Mouse (Mus musculus) heart, postnatal 0 days (tissue): ENCODE measurements around the gene Acvr2a. TPM values are rescaled to one million over a fixed set of nuclear protein-coding genes. Genes with fewer than 3 reads are reported as not detected.

ENCODE experiments used
- ATAC-seq: fragments of 200-750 bp; cut with Nextera tagmentation; 2 replicates; pipeline ENCODE4 v1.8.0; 2017; ENCODE audit warnings: low read depth, moderate number of reproducible peaks, moderate library complexity; ENCODE audit not compliant: insufficient read depth
- DNase-seq: peaks from one replicate; pipeline ENCODE4 v3.0.0-alpha.2; 2016; ENCODE audit warnings: low spot score
- H3K27ac ChIP-seq: fragments of 300-500 bp; sonication (generic); 2 replicates; pipeline ENCODE4 v1.5.1; 2014; ENCODE audit warnings: low read depth, mild to moderate bottlenecking
- H3K27me3 ChIP-seq: fragments of 300-500 bp; sonication (generic); 2 replicates; pipeline ENCODE4 v1.6.1; 2014; ENCODE audit warnings: low read length, mixed read lengths; ENCODE audit not compliant: control insufficient read depth, insufficient read depth
- H3K36me3 ChIP-seq: fragments of 300-500 bp; sonication (generic); replicated peaks from 2 replicates; pipeline ENCODE4 v1.6.1; 2014; ENCODE audit warnings: low read length, mixed read lengths; ENCODE audit not compliant: control insufficient read depth, insufficient read depth
- H3K4me1 ChIP-seq: fragments of 300-500 bp; sonication (generic); 2 replicates; pipeline ENCODE4 v1.6.1; 2014; ENCODE audit warnings: antibody characterized with exemption; ENCODE audit not compliant: control insufficient read depth, insufficient read depth
- H3K4me2 ChIP-seq: fragments of 300-500 bp; sonication (generic); 2 replicates; pipeline ENCODE4 v1.6.1; 2014; ENCODE audit warnings: low read depth, mild to moderate bottlenecking, low read length, moderate library complexity
- H3K4me3 ChIP-seq: fragments of 300-500 bp; sonication (generic); 2 replicates; pipeline ENCODE4 v1.5.1; 2014; ENCODE audit warnings: low read depth, low read length
- H3K9ac ChIP-seq: fragments of 300-500 bp; sonication (generic); replicated peaks from 2 replicates; pipeline ENCODE4 v1.6.1; 2014; ENCODE audit warnings: low read depth, low read length, mixed read lengths
- H3K9me3 ChIP-seq: fragments of 300-500 bp; sonication (generic); replicated peaks from 2 replicates; pipeline ENCODE4 v1.6.1; 2016; ENCODE audit warnings: low read length; ENCODE audit not compliant: control insufficient read depth
- CTCF ChIP-seq: IDR thresholded peaks from 2 replicates; pipeline ENCODE4 v1.5.1; 2016; ENCODE audit warnings: antibody characterized with exemption, control low read depth, low read depth
- EP300 ChIP-seq: IDR thresholded peaks from 2 replicates; pipeline ENCODE4 v1.6.1; 2016; ENCODE audit warnings: antibody characterized with exemption, low read depth
- WGBS: fragments of 180-500 bp; shearing (Covaris S2); extraction: QIAGEN DNeasy Blood & Tissue Kit; methylation state at CpG from one replicate; pipeline ENCODE4 v1.1.7; 2014; 5-methylcytosine and 5-hydroxymethylcytosine counted together
- polyA plus RNA-seq: library from polyadenylated mRNA; unstranded; fragments of >200 nt; fragmentation: Nextera tagmentation; extraction: Ambion mirVana; gene quantifications from 2 replicates; pipeline ENCODE4 v1.2.1, GENCODE M21; 2015
- total RNA-seq: library from RNA; depleted of rRNA; stranded (reverse); fragments of >200 nt; gene quantifications from 2 replicates; pipeline ENCODE4 v1.2.3, GENCODE M21; 2014; ENCODE audit warnings: low replicate concordance; rRNA removed

Gene Acvr2a
- total and polyA plus RNA-seq, 2 experiments from 2014 or later = 7.1 to 18.2 TPM

- no peaks in the 10 kb centered on the region for H3K9me3 ChIP-seq
- H3K27me3 ChIP-seq = no peaks in the 10 kb centered on the region
- H3K9ac ChIP-seq = peak overlapping the region; percentile 93; the same call in 1 of the 2 replicates
- H3K4me2 ChIP-seq = peak overlapping the region; percentile 94
- H3K27ac ChIP-seq = no peak overlapping the region
- H3K36me3 ChIP-seq = no peaks in the 10 kb centered on the region
- 63% methylated on average over 3 of the region's 3 CpGs for WGBS
- peaks cover 6% of the 10 kb centered on the region; the same call in 1 of the 2 replicates for H3K4me1 ChIP-seq
- DNase-seq (no peak), ATAC-seq (no peak)
- TF ChIP-seq CTCF (no peak), EP300 (no peak)
- H3K4me3 ChIP-seq = peak overlapping the region; percentile 96; the same call in 1 of the 2 replicates
Measured at GRCm38 (mm10) chr2:48947761-48948160, 133.9 kb downstream of the Acvr2a start.

DNA sequence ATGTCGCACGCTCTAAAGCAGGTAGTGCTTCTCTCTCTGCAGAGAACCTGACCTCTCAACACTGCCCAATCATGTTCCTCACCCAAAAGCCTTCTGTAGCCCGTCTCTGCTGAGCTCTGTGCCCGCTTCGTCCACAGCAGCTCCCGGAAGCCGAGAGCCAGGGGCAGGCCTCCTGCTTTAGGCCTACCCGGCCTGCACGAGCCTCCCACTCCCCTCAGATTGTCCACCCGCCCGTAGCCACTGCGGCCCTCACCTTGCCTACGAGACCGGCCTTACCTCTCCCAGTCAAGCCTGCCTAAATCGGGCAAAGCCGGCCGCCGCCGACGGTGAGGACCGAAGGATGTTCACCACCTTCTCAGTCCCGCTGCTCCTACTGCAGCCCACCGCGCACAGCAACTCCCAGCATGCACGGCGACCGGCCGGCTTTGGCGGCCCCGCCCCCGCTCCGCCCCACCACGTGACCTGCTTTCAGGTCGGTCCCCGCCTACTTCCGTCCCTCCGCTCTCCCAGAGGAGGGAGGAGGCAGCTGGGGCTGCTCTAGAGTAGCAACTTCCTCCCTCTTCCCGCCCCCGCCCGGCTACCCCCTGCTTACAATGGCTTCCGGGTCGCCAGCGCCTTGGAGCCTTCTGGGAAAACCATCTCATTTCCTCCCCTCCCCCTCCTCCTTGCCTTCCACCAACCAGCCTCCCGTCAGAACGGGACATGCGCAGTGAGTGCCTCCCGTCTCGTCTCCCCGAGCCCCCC is 135.1 kb downstream of the Acvr2a start, which contains the start of gene Mbd5:
Gene Mbd5, plus strand, starts transcription at position 668 of the 744 bp plus-strand sequence.
- peak within 1 kb of the TSS; percentile 93 for H3K9ac ChIP-seq
- H3K27ac ChIP-seq = peak within 1 kb of the TSS; percentile 96
- peaks cover 6% of the 10 kb centered on the region; the same call in 1 of the 2 replicates for H3K4me1 ChIP-seq
- peak within 1 kb of the TSS; percentile 96 for H3K4me3 ChIP-seq
- ATAC-seq (peak; percentile 99), DNase-seq (peak; percentile 100)
- H3K27me3 ChIP-seq = no peaks in the 10 kb centered on the region
- TF ChIP-seq CTCF (no peak), EP300 (no peak; the same call in 1 of the 2 replicates)
- WGBS = under 1% methylated on average over 47 of the region's 49 CpGs
- H3K9me3 ChIP-seq = no peaks in the 10 kb centered on the region
- H3K36me3 ChIP-seq = no peaks in the 10 kb centered on the region
- H3K4me2 ChIP-seq = peak within 1 kb of the TSS; percentile 94

DNA sequence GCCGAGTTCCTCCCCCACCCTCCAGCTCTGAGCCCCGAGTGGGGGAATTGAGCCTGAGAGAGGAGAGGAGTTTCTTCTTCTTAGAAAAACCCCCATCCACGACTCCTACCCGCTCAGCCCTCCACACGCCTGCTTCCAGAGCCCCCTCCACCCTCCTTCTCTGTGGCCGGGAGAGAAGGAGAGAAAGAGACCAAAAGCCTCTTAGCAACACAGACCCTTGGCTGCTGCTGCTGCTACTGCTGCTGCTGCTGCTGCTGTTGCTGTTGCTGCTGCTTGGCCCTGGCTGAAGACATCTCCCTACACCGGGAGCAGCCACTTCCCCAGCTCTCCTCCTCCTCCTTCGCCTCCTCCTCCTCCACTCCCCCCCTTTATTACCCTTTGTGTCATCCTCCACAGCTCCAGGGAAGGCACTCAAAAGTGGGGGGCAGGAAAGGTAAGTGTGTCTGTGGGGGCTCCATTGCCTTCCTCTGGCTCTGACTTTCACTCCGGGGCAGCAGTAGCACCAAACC is 135.9 kb downstream of the Acvr2a start:
- DNase-seq (peak; percentile 49), ATAC-seq (peak; percentile 10)
- peak overlapping the region; percentile 96 for H3K27ac ChIP-seq
- TF ChIP-seq CTCF = no peak
- TF ChIP-seq EP300 = no peak
- no peaks in the 10 kb centered on the region for H3K36me3 ChIP-seq
- H3K27me3 ChIP-seq = no peaks in the 10 kb centered on the region
- peak overlapping the region; percentile 96 for H3K4me3 ChIP-seq
- peak overlapping the region; percentile 75 for H3K4me2 ChIP-seq
- H3K9me3 ChIP-seq = no peaks in the 10 kb centered on the region
- 0% methylated on average over 9 of the region's 9 CpGs for WGBS
- peak overlapping the region; percentile 87 for H3K9ac ChIP-seq
- peaks cover 6% of the 10 kb centered on the region; the same call in 1 of the 2 replicates for H3K4me1 ChIP-seq

GRCm38 (mm10) chr2:48950252-48950315 is 136.2 kb downstream of the Acvr2a start, which contains the start of gene Orc4:
Gene Orc4 (minus strand): TSS chr2:48950277.
- ATAC-seq = no peak
- TF ChIP-seq EP300 = no peak
- no peak for TF ChIP-seq CTCF
- WGBS = 0% methylated on average over 2 of the region's 2 CpGs

DNA sequence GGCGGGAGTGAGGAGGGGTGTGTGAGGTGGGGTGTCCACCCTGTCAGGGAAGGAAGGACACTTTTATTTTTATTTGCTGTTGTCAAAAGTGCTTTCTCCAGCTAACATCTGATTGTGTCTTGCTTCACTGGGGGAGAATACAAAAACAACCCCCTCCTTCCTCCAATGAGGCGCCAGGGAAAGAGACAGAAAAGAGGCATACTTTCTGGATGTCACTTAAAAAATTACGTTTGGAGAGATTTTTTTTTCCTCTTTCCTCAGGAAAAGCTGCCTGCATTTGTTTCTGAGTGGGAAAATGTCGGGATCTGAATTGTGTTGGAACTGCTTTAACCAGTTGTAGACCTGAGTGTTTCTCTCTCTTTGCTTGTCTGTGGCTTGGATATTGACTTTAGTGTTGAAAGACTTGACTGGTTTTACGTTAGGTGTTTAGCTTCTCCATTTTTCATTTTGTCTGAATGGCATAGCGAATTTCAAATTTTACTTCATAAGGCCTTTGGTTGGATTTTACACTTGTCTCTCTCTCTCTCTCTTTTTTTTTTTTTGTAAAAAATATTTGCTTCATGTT is 136.5 kb downstream of the Acvr2a start:
- Histone ChIP-seq H3K9me3 (no peaks in the 10 kb centered on the region), H3K4me3 (peak overlapping the region; percentile 96), H3K9ac (peak overlapping the region; percentile 87), H3K27ac (peak overlapping the region; percentile 96), H3K4me1 (peaks cover 6% of the 10 kb centered on the region; the same call in 1 of the 2 replicates), H3K27me3 (no peaks in the 10 kb centered on the region), H3K36me3 (no peaks in the 10 kb centered on the region), H3K4me2 (peak overlapping the region; percentile 75)
- WGBS = 5% methylated on average over 6 of the region's 6 CpGs
- TF ChIP-seq EP300 (no peak), CTCF (no peak)
- no peak for ATAC-seq
- peak; percentile 22 for DNase-seq

More at GRCm38 (mm10) chr2:48950252-48950315, 136.2 kb downstream of the Acvr2a start, which contains the start of gene Orc4:
- H3K4me1 ChIP-seq = peaks cover 6% of the 10 kb centered on the region; the same call in 1 of the 2 replicates
- H3K27ac ChIP-seq = peak within 1 kb of the TSS; percentile 96
- peak within 1 kb of the TSS; percentile 96 for H3K4me3 ChIP-seq
- no peak for DNase-seq
- peak within 1 kb of the TSS; percentile 87 for H3K9ac ChIP-seq
- no peaks in the 10 kb centered on the region for H3K9me3 ChIP-seq
- H3K36me3 ChIP-seq = no peaks in the 10 kb centered on the region
- no peaks in the 10 kb centered on the region for H3K27me3 ChIP-seq
- H3K4me2 ChIP-seq = peak within 1 kb of the TSS; percentile 75

Other genes starting within 250 kb of the Acvr2a start
- gene Mbd5, start 135.4 kb downstream of the Acvr2a start, total RNA-seq = 15.4 and 23.2 TPM in 2 replicates
- 10.8 and 11.5 TPM in 2 replicates for gene Mbd5, start 135.4 kb downstream of the Acvr2a start, polyA plus RNA-seq
- gene Orc4, start 136.2 kb downstream of the Acvr2a start, total RNA-seq = 19.8 and 51.9 TPM in 2 replicates
- 64.3 and 68.9 TPM in 2 replicates for gene Orc4, start 136.2 kb downstream of the Acvr2a start, polyA plus RNA-seq